Mouse (Mus musculus): ENCODE measurements around the gene B630019K06Rik. TPM values are rescaled to one million over a fixed set of nuclear protein-coding genes. Genes with fewer than 3 reads are reported as not detected.
A peak's percentile ranks its signal among the peaks of the same experiment; 100 is the strongest.

Gene B630019K06Rik
- total and polyA plus RNA-seq, 3 experiments, result 0.45 to 1.0 (median 0.91) TPM

- 29% methylated on average over 5 of the region's 9 CpGs for WGBS
- no peak for TF ChIP-seq POLR2A (IDR thresholded peaks at IDR 0.05; ENCODE audit: insufficient read depth, low read depth, low read length)
- no peak for TF ChIP-seq EP300 (IDR thresholded peaks at IDR 0.05; ENCODE audit: insufficient read depth, low read depth, low read length)
- no peak for TF ChIP-seq CTCF (IDR thresholded peaks at IDR 0.05)
- Histone ChIP-seq H3K4me1 (ENCODE audit: control insufficient read depth, insufficient read depth, low read length) (no peaks in the 10 kb centered on the region), H3K9ac (ENCODE audit: low read depth, low read length) (no peak overlapping the region), H3K36me3 (ENCODE audit: control insufficient read depth, insufficient read depth, low read length) (no peaks in the 10 kb centered on the region), H3K4me3 (no peak overlapping the region; the same call in 1 of the 2 replicates), H3K79me2 (replicated peaks; ENCODE audit: control insufficient read depth, insufficient read depth, low read length) (no peaks in the 10 kb centered on the region), H3K27ac (no peak overlapping the region), H3K27me3 (ENCODE audit: control insufficient read depth, insufficient read depth, low read length) (no peaks in the 10 kb centered on the region)
- no peak for DNase-seq
- intact Hi-C loops (cut with DNase I), result no loop called here
Observed at GRCm38 (mm10) chrX:8891975-8892342, 223 bp upstream of the B630019K06Rik start.

- Histone ChIP-seq H3K27ac (no peak overlapping the region), H3K36me3 (ENCODE audit: control insufficient read depth, insufficient read depth, low read length) (no peaks in the 10 kb centered on the region), H3K9ac (ENCODE audit: low read depth, low read length) (peak overlapping the region; percentile 88), H3K79me2 (replicated peaks; ENCODE audit: control insufficient read depth, insufficient read depth, low read length) (no peaks in the 10 kb centered on the region), H3K4me1 (ENCODE audit: control insufficient read depth, insufficient read depth, low read length) (no peaks in the 10 kb centered on the region), H3K27me3 (ENCODE audit: control insufficient read depth, insufficient read depth, low read length) (no peaks in the 10 kb centered on the region), H3K4me3 (peak overlapping the region; percentile 56)
- WGBS, result 16% methylated on average over 41 of the region's 42 CpGs
- intact Hi-C loops (cut with DNase I), result no loop called here
- DNase-seq, result no peak
- no peak for TF ChIP-seq EP300 (IDR thresholded peaks at IDR 0.05; ENCODE audit: insufficient read depth, low read depth, low read length)
- TF ChIP-seq CTCF (IDR thresholded peaks at IDR 0.05), result no peak
- no peak for TF ChIP-seq POLR2A (IDR thresholded peaks at IDR 0.05; ENCODE audit: insufficient read depth, low read depth, low read length)
Observed at GRCm38 (mm10) chrX:8893182-8893651, 1.0 kb downstream of the B630019K06Rik start.

- no peak for DNase-seq
- TF ChIP-seq CTCF (IDR thresholded peaks at IDR 0.05), result no peak
- TF ChIP-seq EP300 (IDR thresholded peaks at IDR 0.05; ENCODE audit: insufficient read depth, low read depth, low read length), result no peak
- TF ChIP-seq POLR2A (IDR thresholded peaks at IDR 0.05; ENCODE audit: insufficient read depth, low read depth, low read length), result no peak
- intact Hi-C loops (cut with DNase I), result no loop called here
- Histone ChIP-seq H3K27ac (no peak overlapping the region), H3K4me3 (no peak overlapping the region), H3K79me2 (replicated peaks; ENCODE audit: control insufficient read depth, insufficient read depth, low read length) (no peaks in the 10 kb centered on the region), H3K9ac (ENCODE audit: low read depth, low read length) (no peak overlapping the region), H3K27me3 (ENCODE audit: control insufficient read depth, insufficient read depth, low read length) (no peaks in the 10 kb centered on the region), H3K36me3 (ENCODE audit: control insufficient read depth, insufficient read depth, low read length) (no peaks in the 10 kb centered on the region), H3K4me1 (ENCODE audit: control insufficient read depth, insufficient read depth, low read length) (no peaks in the 10 kb centered on the region)
- WGBS, result 62% methylated on average over 4 of the region's 4 CpGs
Observed at GRCm38 (mm10) chrX:8900823-8901222, 8.6 kb downstream of the B630019K06Rik start.

GRCm38 (mm10) chrX:8901906-8902472 is 9.8 kb downstream of the B630019K06Rik start:
- no peak overlapping the region for H3K27ac ChIP-seq
- no peak overlapping the region for H3K4me3 ChIP-seq
- no peak overlapping the region for H3K9ac ChIP-seq (ENCODE audit: low read depth, low read length)
- intact Hi-C loops (cut with DNase I), result no loop called here
- 24% methylated on average over 7 of the region's 7 CpGs for WGBS
- H3K79me2 ChIP-seq (replicated peaks; ENCODE audit: control insufficient read depth, insufficient read depth, low read length), result no peaks in the 10 kb centered on the region
- TF ChIP-seq EP300 (IDR thresholded peaks at IDR 0.05; ENCODE audit: insufficient read depth, low read depth, low read length) (no peak), CTCF (IDR thresholded peaks at IDR 0.05) (no peak), POLR2A (IDR thresholded peaks at IDR 0.05; ENCODE audit: insufficient read depth, low read depth, low read length) (no peak)
- H3K27me3 ChIP-seq (ENCODE audit: control insufficient read depth, insufficient read depth, low read length), result no peaks in the 10 kb centered on the region
- no peaks in the 10 kb centered on the region for H3K36me3 ChIP-seq (ENCODE audit: control insufficient read depth, insufficient read depth, low read length)
- H3K4me1 ChIP-seq (ENCODE audit: control insufficient read depth, insufficient read depth, low read length), result no peaks in the 10 kb centered on the region
- no peak for DNase-seq

- TF ChIP-seq CTCF (IDR thresholded peaks at IDR 0.05) (no peak), EP300 (IDR thresholded peaks at IDR 0.05; ENCODE audit: insufficient read depth, low read depth, low read length) (no peak), POLR2A (IDR thresholded peaks at IDR 0.05; ENCODE audit: insufficient read depth, low read depth, low read length) (no peak)
- intact Hi-C loops (cut with DNase I), result no loop called here
- Histone ChIP-seq H3K4me1 (ENCODE audit: control insufficient read depth, insufficient read depth, low read length) (no peaks in the 10 kb centered on the region), H3K4me3 (no peak overlapping the region), H3K36me3 (ENCODE audit: control insufficient read depth, insufficient read depth, low read length) (no peaks in the 10 kb centered on the region), H3K27ac (no peak overlapping the region), H3K27me3 (ENCODE audit: control insufficient read depth, insufficient read depth, low read length) (no peaks in the 10 kb centered on the region), H3K79me2 (replicated peaks; ENCODE audit: control insufficient read depth, insufficient read depth, low read length) (no peaks in the 10 kb centered on the region), H3K9ac (ENCODE audit: low read depth, low read length) (no peak overlapping the region)
- DNase-seq, result no peak
- WGBS, result 39% methylated on average over 4 of the region's 4 CpGs
Observed at GRCm38 (mm10) chrX:8921080-8921479, 28.9 kb downstream of the B630019K06Rik start.

GRCm38 (mm10) chrX:8921813-8922607 is 29.8 kb downstream of the B630019K06Rik start:
- Histone ChIP-seq H3K27me3 (ENCODE audit: control insufficient read depth, insufficient read depth, low read length) (no peaks in the 10 kb centered on the region), H3K36me3 (ENCODE audit: control insufficient read depth, insufficient read depth, low read length) (no peaks in the 10 kb centered on the region), H3K9ac (ENCODE audit: low read depth, low read length) (no peak overlapping the region), H3K27ac (no peak overlapping the region), H3K4me1 (ENCODE audit: control insufficient read depth, insufficient read depth, low read length) (no peaks in the 10 kb centered on the region), H3K79me2 (replicated peaks; ENCODE audit: control insufficient read depth, insufficient read depth, low read length) (no peaks in the 10 kb centered on the region), H3K4me3 (no peak overlapping the region)
- intact Hi-C loops (cut with DNase I), result no loop called here
- no peak for TF ChIP-seq EP300 (IDR thresholded peaks at IDR 0.05; ENCODE audit: insufficient read depth, low read depth, low read length)
- TF ChIP-seq CTCF (IDR thresholded peaks at IDR 0.05), result peak; percentile 39
- no peak for DNase-seq
- WGBS, result 43% methylated on average over 9 of the region's 9 CpGs
